Mouse (Mus musculus) brain, embryonic 14.5 days (tissue): Measurements from ENCODE around the gene BC030867.

ENCODE experiments used
- CTCF ChIP-seq: fragments of 200-500 bp; IDR thresholded peaks from 2 replicates; pipeline ENCODE4 v1.5.1; 2012; ENCODE audit warnings: inconsistent platforms, mild to moderate bottlenecking, moderate library complexity, borderline replicate concordance; ENCODE audit not compliant: insufficient read depth, insufficient read length; ENCODE audit errors: extremely low read depth
- POLR2A ChIP-seq: fragments of 200-500 bp; IDR thresholded peaks from 2 replicates; pipeline ENCODE4 v1.6.1; 2012; ENCODE audit warnings: mild to moderate bottlenecking, inconsistent platforms, borderline replicate concordance; ENCODE audit not compliant: poor library complexity, insufficient read depth, insufficient read length, severe bottlenecking; ENCODE audit errors: extremely low read depth

- TF ChIP-seq POLR2A (no peak), CTCF (no peak)
Measured at GRCm38 (mm10) chr11:102245581-102246272, 3.0 kb upstream of the BC030867 start.
